Mouse (Mus musculus) bone marrow, adult 2 months (tissue): ENCODE results near the gene Thsd7a.

Source experiments
- CTCF ChIP-seq: fragments of 200-500 bp; IDR thresholded peaks from 2 replicates; pipeline ENCODE4 v1.5.1; 2011; ENCODE audit warnings: low read length, control low read depth; ENCODE audit not compliant: control insufficient read depth, insufficient read depth
- POLR2A ChIP-seq: fragments of 200-500 bp; IDR thresholded peaks from 2 replicates; pipeline ENCODE4 v1.6.1; 2011; ENCODE audit warnings: low read depth, mild to moderate bottlenecking, control low read depth, low read length, borderline replicate concordance; ENCODE audit not compliant: control insufficient read depth

DNA sequence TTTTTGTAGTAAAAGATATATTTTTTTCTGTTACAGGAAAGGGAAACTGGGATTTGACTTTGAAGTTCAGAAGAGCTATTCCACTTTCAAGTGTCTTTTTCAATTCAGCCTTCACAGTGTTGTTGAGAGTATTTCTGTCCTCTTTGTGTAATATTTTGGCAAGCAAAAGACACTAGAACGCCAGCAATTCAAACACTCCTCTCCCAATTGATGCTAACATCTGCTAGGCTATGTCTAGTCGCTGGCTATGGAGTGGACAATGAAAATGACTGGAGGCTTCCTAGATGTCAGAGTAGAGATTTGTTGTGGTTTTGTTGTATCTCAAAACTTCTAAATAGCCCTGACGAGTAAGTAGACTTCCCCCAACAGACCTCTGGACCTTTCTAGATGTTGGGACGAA lies 164.8 kb downstream of the Thsd7a start:
- TF ChIP-seq CTCF: no peak
- TF ChIP-seq POLR2A: no peak
